Mouse (Mus musculus) heart, postnatal 0 days (tissue): Measurements from ENCODE around the gene Dnal4.

Experiments
- CTCF ChIP-seq: IDR thresholded peaks from 2 replicates; pipeline ENCODE4 v1.5.1; 2016; ENCODE audit warnings: antibody characterized with exemption, control low read depth, low read depth
- EP300 ChIP-seq: IDR thresholded peaks from 2 replicates; pipeline ENCODE4 v1.6.1; 2016; ENCODE audit warnings: antibody characterized with exemption, low read depth

- TF ChIP-seq CTCF (peak; percentile 45), EP300 (no peak)
Observed at GRCm38 (mm10) chr15:79825146-79825825, 47.6 kb upstream of the Dnal4 start.
